Mouse (Mus musculus): ENCODE results near the gene Polrmt.

DNA sequence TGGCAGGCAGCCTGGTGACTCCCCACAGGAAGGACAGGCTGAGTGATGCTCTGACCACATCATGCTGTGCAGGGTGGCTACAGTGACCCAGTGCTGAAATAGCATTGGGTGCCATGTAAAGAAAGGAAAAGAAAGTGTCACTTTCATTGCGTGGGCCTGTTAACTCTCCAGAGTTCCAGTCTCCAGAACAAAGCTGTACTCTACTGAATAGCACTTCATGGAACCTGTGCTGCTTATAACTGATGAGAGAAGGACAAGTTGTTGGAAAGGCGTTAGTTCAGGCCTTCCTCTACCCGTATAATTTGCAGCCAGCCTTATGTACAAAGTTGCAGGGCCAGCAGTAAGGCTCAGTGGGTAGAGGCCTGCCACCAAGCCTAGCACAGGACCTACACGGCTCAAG is 57.7 kb downstream of the Polrmt start, which contains the start of gene Gzmm:
- TF ChIP-seq CTCF (IDR thresholded peaks at IDR 0.05; ENCODE audit: low read depth, low read length) (no peak), POLR2AphosphoS5 (IDR thresholded peaks at IDR 0.05; ENCODE audit: insufficient replicate concordance, low read depth, low read length) (no peak; the same call in 1 of the 2 replicates), GATA1 (IDR thresholded peaks at IDR 0.05; ENCODE audit: borderline replicate concordance, low read length) (no peak), TAL1 (conservative IDR thresholded peaks at IDR 0.05; ENCODE audit: low read depth, low read length) (no peak), GATA2 (IDR thresholded peaks at IDR 0.05; ENCODE audit: borderline replicate concordance, low read depth, low read length) (no peak)
